Mouse (Mus musculus): ENCODE measurements around the gene Trp53tg5.

GRCm38 (mm10) chr2:164520782-164521181 is 47.3 kb upstream of the Trp53tg5 start:
- no peak for TF ChIP-seq POLR2A (IDR thresholded peaks at IDR 0.05; ENCODE audit: low read depth, low read length)
- TF ChIP-seq CTCF (IDR thresholded peaks at IDR 0.05; ENCODE audit: borderline replicate concordance, insufficient read depth, low read length), result peak; percentile 91

All from embryonic fibroblast, embryonic 13.5 days (primary cell).